Mouse (Mus musculus) cerebellum, adult (tissue): Measurements from ENCODE around the gene Gm21778.
"Not testable (repeated sequence)": the region's sequence is repeated elsewhere in the genome, so short reads cannot be mapped to it uniquely, and the experiment has no call there.

Experiments
- ATAC-seq: cut with Nextera tagmentation; 2 replicates; pipeline ENCODE4 v1.9.2; 2017; ENCODE audit warnings: mild to moderate bottlenecking, moderate library complexity, mixed read lengths; ENCODE audit not compliant: insufficient number of reproducible peaks, low FRiP score, low TSS enrichment

Gene Gm21778

DNA sequence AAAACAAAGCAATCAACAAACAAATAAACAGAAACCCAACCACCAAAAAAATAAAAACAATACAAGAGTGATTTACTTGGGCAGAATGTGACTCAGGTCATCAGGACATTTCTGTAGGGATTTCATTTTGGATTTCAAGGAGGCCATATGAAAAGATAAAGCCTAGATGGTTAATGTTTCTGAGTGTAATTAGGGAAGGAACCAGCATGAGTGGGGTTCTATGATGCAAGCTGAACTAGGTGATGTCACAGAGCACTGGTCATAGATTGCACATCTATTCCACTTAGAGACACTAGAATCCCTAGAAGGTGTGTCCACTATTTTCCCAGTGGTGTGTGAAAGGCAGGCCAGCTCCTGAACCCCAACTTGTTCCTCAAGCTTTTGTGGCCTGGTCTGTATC is at the start of gene Gm21778:
Gm21778 (plus strand) TSS at position 301 of the 400 bp plus-strand sequence.
- ATAC-seq = not testable (repeated sequence)
